Mouse (Mus musculus) left cerebral cortex, postnatal 10 days (tissue): Measurements from ENCODE around the gene Gltpd2. TPM values are rescaled to one million over a fixed set of nuclear protein-coding genes. Genes with fewer than 3 reads are reported as not detected.
A peak's percentile ranks its signal among the peaks of the same experiment; 100 is the strongest.

Experiments
- DNase-seq, 2 experiments: peaks; one replicate each; pipeline ENCODE4 v3.0.0; 2021 to 2022; ENCODE audit warnings: low spot score in 2 of 2, mixed read lengths in 1 of 2; ENCODE audit errors: extremely low spot score in 1 of 2
- intact Hi-C: fragments of 180-260 bp; cut with DNase I; formaldehyde crosslinking; loops from one replicate; pipeline ENCODE4 v1.15.1; 2025
- total RNA-seq, 2 experiments: library from RNA; stranded (reverse); gene quantifications; 2 replicates each; pipeline ENCODE4 v1.2.3; 2021

Gene Gltpd2
- total RNA-seq, 2 experiments from 2014 or later: not detected

DNA sequence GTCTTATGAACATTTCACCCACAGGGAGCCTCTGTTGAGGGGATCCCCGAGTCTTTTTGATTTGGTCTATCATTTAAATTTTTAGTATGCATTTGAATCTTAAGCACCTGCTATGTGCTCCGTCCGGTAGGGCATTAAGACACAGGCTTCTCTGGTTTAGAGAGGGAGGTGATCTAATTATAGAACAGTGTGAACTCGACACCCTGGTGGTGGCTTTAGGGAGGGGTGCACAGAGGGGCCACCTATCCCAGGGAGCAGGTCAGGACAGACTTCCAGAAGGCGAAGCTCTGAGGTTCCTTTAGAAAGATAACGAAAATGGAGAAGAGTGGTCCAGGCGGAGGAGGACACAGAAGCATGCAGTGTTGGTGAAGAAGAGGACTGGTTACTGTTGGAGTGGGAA is 25.5 kb downstream of the Gltpd2 start:
- DNase-seq: no peak
- intact Hi-C loops: loop anchor here (5.0 kb wide), 1 partner anchor 63 kb away; no protein-coding TSS in a partner anchor

DNA sequence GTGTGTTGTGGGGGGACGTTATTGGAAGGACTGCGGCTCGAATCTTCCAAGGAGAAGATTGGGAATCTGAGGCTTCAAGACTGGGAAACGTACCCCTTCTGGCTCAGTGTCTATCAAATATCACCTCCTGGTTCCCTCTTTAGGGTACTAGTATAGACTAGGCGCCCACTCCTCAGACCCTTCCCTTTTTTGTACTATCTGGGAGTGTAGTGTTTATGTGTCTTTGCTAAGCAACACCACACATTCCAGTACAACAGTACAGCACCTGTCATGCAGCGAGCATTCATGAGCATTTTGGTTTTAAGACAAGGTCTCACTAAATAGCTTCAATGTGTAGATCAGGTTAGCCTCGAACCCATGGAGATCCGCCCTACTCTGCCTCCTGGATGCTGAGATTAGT is 32.5 kb downstream of the Gltpd2 start:
- intact Hi-C loops: no loop called here
- no peak for DNase-seq

DNA sequence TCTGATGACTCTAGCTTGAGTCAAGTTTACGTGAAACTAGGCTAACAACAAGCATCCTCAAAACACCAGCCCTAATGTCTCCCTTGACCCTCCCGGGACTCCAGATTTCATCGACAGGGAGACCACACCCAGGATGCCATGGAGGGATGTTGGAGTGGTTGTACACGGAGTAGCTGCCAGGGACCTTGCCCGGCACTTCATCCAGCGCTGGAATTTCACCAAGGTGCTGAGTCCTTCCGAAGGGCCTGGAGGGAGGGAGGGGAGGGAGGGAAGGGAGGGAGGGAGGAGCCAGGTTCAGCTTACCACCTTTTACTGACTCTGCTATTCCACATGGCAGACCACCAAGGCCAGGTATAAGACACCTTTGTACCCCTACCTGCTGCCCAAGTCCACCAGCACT is 34.9 kb downstream of the Gltpd2 start:
- no peak for DNase-seq
- intact Hi-C loops: no loop called here

DNA sequence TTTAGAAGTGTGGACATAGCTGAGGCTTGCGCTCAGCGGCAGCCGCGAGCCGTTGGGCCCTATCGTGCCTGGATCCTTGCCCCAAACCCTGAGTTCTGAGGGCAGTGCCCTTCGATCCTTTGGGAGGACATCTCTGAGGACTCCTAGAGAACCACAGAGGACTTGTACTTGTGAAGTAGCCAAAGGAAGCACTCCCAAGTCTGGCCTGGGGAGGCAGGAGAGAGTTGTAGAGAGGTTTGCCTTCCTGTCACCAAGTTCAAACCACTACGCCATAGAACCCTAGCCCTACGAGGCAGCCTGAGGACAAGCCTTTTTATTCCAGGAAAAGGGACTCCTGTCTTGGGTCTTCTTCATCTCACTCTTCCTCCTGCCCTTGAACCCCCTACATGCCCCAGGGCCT is 38.5 kb downstream of the Gltpd2 start:
- no peak for DNase-seq
- intact Hi-C loops: no loop called here

DNA sequence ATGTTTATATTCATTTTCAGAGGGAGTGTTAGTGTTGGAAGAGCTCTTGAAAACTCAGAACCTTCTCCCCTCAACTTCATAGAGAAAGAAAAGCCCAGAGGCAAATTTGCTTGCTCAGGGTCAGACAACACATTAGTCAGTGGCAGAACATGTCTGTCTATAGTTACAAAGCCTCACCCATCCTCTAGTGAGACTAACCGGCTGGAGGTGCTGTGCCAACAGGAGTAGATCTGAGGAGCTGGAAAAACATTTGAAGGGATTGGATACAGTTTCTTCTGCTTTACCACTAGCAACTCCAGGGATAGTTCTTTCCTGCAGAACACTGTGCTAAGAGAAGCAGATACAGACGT is 42.9 kb downstream of the Gltpd2 start:
- intact Hi-C loops: loop anchor here (5.0 kb wide), 1 partner anchor 35 kb away; no protein-coding TSS in a partner anchor
- no peak for DNase-seq

DNA sequence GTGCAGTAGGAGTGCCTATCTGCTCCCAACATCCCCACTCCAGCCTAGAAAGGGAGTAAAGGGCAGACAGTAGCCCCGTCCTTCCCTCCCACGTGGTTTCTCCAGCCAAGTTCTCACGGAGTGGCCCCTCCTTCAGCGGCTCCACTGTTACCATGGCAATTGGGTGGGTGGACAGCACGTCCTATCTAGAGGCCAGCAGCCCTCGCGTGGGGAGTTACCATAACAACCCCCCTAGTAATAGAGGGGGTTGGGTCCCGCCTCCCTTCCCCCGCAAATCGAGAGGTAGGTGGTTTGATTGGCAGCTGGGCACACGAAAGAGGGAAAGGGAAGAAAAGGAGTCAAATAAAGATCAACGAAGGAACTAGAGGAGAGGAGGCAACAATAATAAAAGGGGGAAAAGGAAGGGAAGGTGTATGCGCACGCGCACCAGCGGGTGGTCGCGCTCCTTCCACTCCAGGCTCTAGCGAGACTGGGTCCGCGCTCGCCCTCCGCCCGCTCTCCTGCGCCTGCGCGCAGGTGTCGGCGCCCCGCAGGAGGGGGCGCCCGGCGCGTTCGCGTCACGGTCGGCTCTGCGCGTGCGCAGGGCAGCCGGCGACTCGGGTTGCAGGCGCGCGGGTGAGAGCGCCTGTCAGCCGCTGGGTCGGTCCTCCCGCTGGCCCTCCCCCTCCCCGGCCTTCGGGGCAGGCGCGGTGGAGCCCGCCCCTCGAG is 43.4 kb downstream of the Gltpd2 start, which contains the start of gene Mink1:
Gene Mink1, plus strand, starts transcription at position 595 of the 708 bp plus-strand sequence.
- peak; percentile 84 to 93 for DNase-seq
- intact Hi-C loops: loop anchor here (5.0 kb wide), 1 partner anchor 35 kb away; no protein-coding TSS in a partner anchor

DNA sequence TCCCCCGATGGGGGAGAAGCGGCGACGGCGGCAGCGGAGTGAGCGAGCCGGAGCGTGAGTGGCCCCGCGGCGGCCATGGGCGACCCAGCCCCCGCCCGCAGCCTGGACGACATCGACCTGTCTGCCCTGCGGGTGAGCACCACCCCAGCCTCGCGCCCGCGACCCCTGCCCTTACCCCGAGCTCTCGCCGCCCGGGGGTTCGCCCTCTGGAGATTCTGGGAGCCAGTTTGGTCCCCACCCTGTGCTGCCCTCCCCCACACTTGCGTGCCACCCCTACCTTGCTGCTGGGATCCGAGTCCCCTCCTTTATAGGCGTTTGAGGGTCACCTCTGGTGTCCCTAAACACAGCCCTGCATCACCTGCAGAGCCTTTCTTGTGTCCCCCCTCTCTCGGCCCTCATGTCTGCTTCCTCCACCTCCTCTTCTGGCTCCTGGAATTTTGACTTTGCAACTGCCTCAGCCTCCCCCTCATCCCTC is 44.0 kb downstream of the Gltpd2 start:
- intact Hi-C loops: loop anchor here (5.0 kb wide), 1 partner anchor 34 kb away; no protein-coding TSS in a partner anchor

DNA sequence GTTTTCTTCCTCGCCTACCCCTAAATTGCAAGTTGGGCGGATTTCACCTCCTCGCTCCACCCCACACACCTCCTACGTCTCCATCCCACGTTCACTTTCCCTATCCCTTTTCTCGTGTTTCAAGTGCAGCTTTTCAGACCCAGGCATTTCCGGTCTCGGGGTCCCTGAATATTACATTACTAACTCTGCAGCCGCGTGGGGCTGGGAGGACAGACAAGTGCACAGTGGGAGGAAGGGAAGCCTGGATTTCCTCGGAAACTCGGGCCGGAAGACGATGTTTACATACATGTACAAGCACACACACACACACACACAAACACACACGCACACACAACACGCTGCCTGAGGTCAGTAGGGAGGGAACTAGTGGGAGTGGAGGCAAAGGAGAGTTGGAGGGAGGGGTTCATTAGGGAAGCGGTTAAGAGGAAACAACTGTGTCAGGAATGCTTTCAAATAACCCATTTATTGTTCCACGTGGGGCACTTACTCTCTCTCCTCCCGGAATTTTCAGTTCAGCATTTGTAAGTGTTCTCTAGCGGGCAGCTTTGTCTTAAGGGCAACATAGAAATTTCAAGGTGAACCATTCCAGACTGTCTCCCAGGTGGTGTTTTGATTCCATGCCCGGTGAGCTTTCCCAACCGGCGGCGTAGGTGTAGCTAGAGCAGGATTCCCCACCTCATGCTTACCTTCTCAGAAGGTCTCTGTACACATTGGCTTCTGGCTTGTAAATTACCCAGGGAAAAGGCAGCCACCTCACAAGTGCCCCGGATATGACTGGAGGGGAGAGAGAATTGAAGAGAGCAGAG is 44.7 kb downstream of the Gltpd2 start:
- intact Hi-C loops: loop anchor here (5.0 kb wide), 1 partner anchor 34 kb away; no protein-coding TSS in a partner anchor
- DNase-seq: peak in 1 of 2 experiments; percentile 72

More for the DNA sequence above, 44.0 kb downstream of the Gltpd2 start:
- DNase-seq: no peak

DNA sequence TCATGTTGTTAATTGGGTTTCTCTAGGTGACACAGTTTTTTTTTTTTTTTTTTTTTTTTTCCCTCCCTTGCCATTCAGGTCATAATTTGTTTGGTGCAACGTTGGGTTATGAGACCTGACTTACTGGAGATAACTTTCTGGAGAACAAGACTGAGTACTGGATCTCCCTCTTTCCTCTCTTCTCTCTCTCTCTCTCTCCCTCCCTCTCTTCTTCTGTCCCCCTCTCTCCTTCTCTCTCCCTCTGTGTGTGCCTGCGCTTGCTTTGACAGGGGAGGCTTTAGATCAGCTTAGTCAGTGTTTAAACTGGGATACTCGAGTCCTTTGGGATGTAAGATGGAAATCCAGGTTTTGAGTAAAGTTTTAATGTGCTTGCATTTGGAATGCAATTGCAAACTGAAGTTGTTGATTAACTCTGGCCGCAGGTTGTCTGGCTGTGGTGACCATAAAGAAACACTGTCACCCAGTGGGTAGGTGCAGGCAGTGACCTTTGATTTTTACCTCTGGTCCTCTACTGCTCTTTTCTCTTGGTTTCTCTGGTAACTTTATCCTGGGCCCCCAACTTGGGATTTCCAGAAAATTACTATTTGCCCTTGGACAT is 45.4 kb downstream of the Gltpd2 start:
- intact Hi-C loops: loop anchor here (5.0 kb wide), 1 partner anchor 33 kb away; no protein-coding TSS in a partner anchor
- no peak for DNase-seq

DNA sequence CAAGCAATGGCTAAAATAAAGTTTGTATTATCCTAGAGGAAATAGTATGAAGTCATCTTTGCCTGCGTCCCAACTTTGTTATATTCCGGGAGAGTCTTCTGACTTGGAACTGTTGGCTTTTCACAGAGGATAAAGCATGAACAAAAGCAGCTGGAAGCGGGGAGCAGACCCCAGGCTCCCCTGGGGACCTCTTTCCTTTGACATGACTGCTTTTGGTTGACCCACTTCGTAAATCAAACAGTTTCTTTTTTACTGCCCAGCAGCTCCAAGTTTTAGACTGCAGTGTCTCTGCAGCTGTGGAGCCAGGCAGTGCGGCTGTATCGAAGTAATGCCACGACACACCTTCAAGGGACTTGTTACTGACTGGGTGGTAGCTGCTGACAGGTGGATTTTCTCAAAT is 47.6 kb downstream of the Gltpd2 start:
- intact Hi-C loops: no loop called here
- DNase-seq: no peak

Other genes starting within 250 kb of the Gltpd2 start
- gene Alox12e, start 196.6 kb upstream of the Gltpd2 start, total RNA-seq: under 1 TPM; 0.20 to 0.45 TPM
- not detected for gene Alox15, start 167.2 kb upstream of the Gltpd2 start, total RNA-seq
- gene Pelp1, start 109.2 kb upstream of the Gltpd2 start, total RNA-seq: 10 to 100 TPM; 48.1 to 48.6 TPM
- gene Arrb2, start 86.6 kb upstream of the Gltpd2 start, total RNA-seq: 10 to 100 TPM; 75.3 to 76.9 TPM
- gene Med11, start 67.3 kb upstream of the Gltpd2 start, total RNA-seq: 10 to 100 TPM; 20.7 to 23.1 TPM
- gene Zmynd15, start 59.8 kb upstream of the Gltpd2 start, total RNA-seq: 1 to 10 TPM; 1.0 to 1.1 TPM
- under 1 TPM; 0.69 to 0.71 TPM for gene Cxcl16, start 59.2 kb upstream of the Gltpd2 start, total RNA-seq
- 1 to 10 TPM; 1.4 to 1.5 TPM for gene Tm4sf5, start 14.0 kb upstream of the Gltpd2 start, total RNA-seq
- not detected for gene Vmo1, start 4.6 kb upstream of the Gltpd2 start, total RNA-seq
- gene Psmb6, start 6.2 kb downstream of the Gltpd2 start, total RNA-seq: 100 to 1,000 TPM; 218 to 220 TPM
- gene Gm40193, start 13.7 kb downstream of the Gltpd2 start, total RNA-seq: not detected
- gene Pld2, start 20.9 kb downstream of the Gltpd2 start, total RNA-seq: 10 to 100 TPM; 21.4 to 24.5 TPM
- gene Mink1, start 43.7 kb downstream of the Gltpd2 start, total RNA-seq: 100 to 1,000 TPM; 252 to 262 TPM
- 1 to 10 TPM in 1 of 2 experiments, under 1 TPM in 1; 0.45 to 1.1 TPM for gene 4930544D05Rik, start 96.7 kb downstream of the Gltpd2 start, total RNA-seq
- under 1 TPM in 1 of 2 experiments, not detected in 1; 0.75 TPM for gene Chrne, start 100.0 kb downstream of the Gltpd2 start, total RNA-seq
- gene Gp1ba, start 119.9 kb downstream of the Gltpd2 start, total RNA-seq: not detected
- gene Rnf167, start 128.0 kb downstream of the Gltpd2 start, total RNA-seq: 10 to 100 TPM; 62.2 to 62.7 TPM
- gene Slc25a11, start 128.3 kb downstream of the Gltpd2 start, total RNA-seq: 100 to 1,000 TPM; 112 to 121 TPM
- 100 to 1,000 TPM; 286 to 295 TPM for gene Pfn1, start 135.4 kb downstream of the Gltpd2 start, total RNA-seq
- gene Eno3, start 138.0 kb downstream of the Gltpd2 start, total RNA-seq: 10 to 100 TPM in 1 of 2 experiments, 1 to 10 TPM in 1; 9.2 to 10.9 TPM
- 10 to 100 TPM; 50.1 to 52.9 TPM for gene Spag7, start 150.2 kb downstream of the Gltpd2 start, total RNA-seq
- 100 to 1,000 TPM; 151 to 152 TPM for gene Camta2, start 168.9 kb downstream of the Gltpd2 start, total RNA-seq
- gene Inca1, start 181.0 kb downstream of the Gltpd2 start, total RNA-seq: 1 to 10 TPM; 1.2 to 2.0 TPM
- gene Kif1c, start 181.4 kb downstream of the Gltpd2 start, total RNA-seq: 10 to 100 TPM; 38.6 to 41.8 TPM
- 10 to 100 TPM; 13.8 to 15.8 TPM for gene Zfp3, start 245.0 kb downstream of the Gltpd2 start, total RNA-seq